ENCODE assay signal across 8 mouse cellular contexts in the genomic region with DNA sequence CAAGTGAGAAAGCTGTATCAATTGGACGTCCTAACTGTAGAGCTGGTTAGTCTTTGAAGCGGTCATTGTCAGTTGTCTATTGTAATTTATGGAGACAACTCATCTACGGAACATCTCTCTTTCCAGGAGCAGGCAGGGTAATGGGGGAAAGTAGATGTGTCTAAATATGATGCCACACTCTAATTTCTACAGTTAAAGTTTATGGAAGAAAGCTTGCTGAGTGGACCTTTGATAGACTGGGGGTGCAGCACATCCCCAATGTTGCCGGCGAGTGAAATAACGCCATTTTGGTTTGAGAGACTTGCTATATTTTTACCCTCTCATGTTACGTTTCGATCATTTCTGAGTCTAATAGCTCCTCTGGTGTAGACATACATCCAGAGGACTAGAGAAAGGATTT. TPM values are rescaled to one million over a fixed set of nuclear protein-coding genes. Genes with fewer than 3 reads are reported as not detected.
DNase-seq lines count a peak whose midpoint lies in the region; ATAC-seq lines count a peak whose summit lies in the region.

No protein-coding gene starts in this region.

- no peak for ATAC-seq in heart, embryonic 14.5 days (ENCODE audit: insufficient number of reproducible peaks, insufficient read depth, low FRiP score, low read depth)
- ATAC-seq in hindbrain, embryonic 14.5 days (ENCODE audit: low FRiP score): no peak
- 0 out of 2 replicates have a peak, but pooled peaks have one; percentile 0 for ATAC-seq in midbrain, embryonic 13.5 days

- no peaks in the 10 kb centered on the region for H3K9me3 ChIP-seq in heart, embryonic 14.5 days (ENCODE audit: control insufficient read depth, low read length)
- no peaks in the 10 kb centered on the region for H3K9me3 ChIP-seq in embryonic facial prominence, embryonic 10.5 days
- H3K9me3 ChIP-seq in hindbrain, embryonic 14.5 days (ENCODE audit: control insufficient read depth, low read length): no peaks in the 10 kb centered on the region
- H3K9me3 ChIP-seq in midbrain, embryonic 13.5 days: no peaks in the 10 kb centered on the region

- H3K9ac ChIP-seq in heart, embryonic 14.5 days (ENCODE audit: low read length): peak overlapping the region; percentile 95
- H3K9ac ChIP-seq in hindbrain, embryonic 14.5 days: peak overlapping the region; percentile 80
- H3K9ac ChIP-seq in midbrain, embryonic 13.5 days (replicated peaks): peak overlapping the region; percentile 84

- no peaks in the 10 kb centered on the region for H3K27me3 ChIP-seq in heart, embryonic 14.5 days (ENCODE audit: control insufficient read depth, insufficient read depth, low read length)
- peaks cover 36% of the 10 kb centered on the region for H3K27me3 ChIP-seq in embryonic facial prominence, embryonic 10.5 days (replicated peaks; ENCODE audit: low read depth, poor library complexity, severe bottlenecking)
- H3K27me3 ChIP-seq in hindbrain, embryonic 14.5 days (ENCODE audit: control insufficient read depth, insufficient read depth, low read length): 0 out of 2 replicates have a peak, but pooled peaks cover 4% of the 10 kb centered on the region
- H3K27me3 ChIP-seq in midbrain, embryonic 13.5 days: peaks cover 20% of the 10 kb centered on the region

- H3K4me1 ChIP-seq in heart, embryonic 14.5 days (ENCODE audit: control insufficient read depth in 2 of 2, insufficient read depth in 2 of 2, low read length in 2 of 2): peaks cover 4 to 24% of the 10 kb centered on the region in 2 experiments; a peak in 3 of 4 replicates
- peaks cover 65% of the 10 kb centered on the region for H3K4me1 ChIP-seq in embryonic facial prominence, embryonic 10.5 days
- peaks cover 19% of the 10 kb centered on the region for H3K4me1 ChIP-seq in hindbrain, embryonic 14.5 days (replicated peaks; ENCODE audit: control insufficient read depth, insufficient read depth, low read length)
- H3K4me1 ChIP-seq in midbrain, embryonic 13.5 days (replicated peaks): peaks cover 69% of the 10 kb centered on the region

- intact Hi-C loops in left cerebral cortex, postnatal 4 days (cut with DNase I): no loop called here

- H3K27ac ChIP-seq in heart, embryonic 14.5 days (replicated peaks in 1 of 2; ENCODE audit: control insufficient read depth in 1 of 2, insufficient read depth in 1 of 2, low read depth in 2 of 2, low read length in 2 of 2): peak overlapping the region; percentile 81 to 94
- peak overlapping the region; percentile 95 for H3K27ac ChIP-seq in embryonic facial prominence, embryonic 10.5 days (replicated peaks)
- H3K27ac ChIP-seq in hindbrain, embryonic 14.5 days: peak overlapping the region; percentile 88
- peak overlapping the region; percentile 88 for H3K27ac ChIP-seq in midbrain, embryonic 13.5 days

- 0% methylated on average over 8 of the region's 8 CpGs for WGBS in heart, embryonic 14.5 days
- 0% methylated on average over 8 of the region's 8 CpGs for WGBS in embryonic facial prominence, embryonic 10.5 days
- under 1% methylated on average over 8 of the region's 8 CpGs for WGBS in hindbrain, embryonic 14.5 days
- WGBS in midbrain, embryonic 13.5 days: under 1% methylated on average over 8 of the region's 8 CpGs

- H3K4me3 ChIP-seq in heart, embryonic 14.5 days (ENCODE audit: control insufficient read depth in 1 of 2, insufficient read depth in 1 of 2, low read depth in 1 of 2, low read length in 2 of 2): peak overlapping the region; percentile 82 to 97
- H3K4me3 ChIP-seq in embryonic facial prominence, embryonic 10.5 days: peak overlapping the region; percentile 85
- H3K4me3 ChIP-seq in hindbrain, embryonic 14.5 days (replicated peaks; ENCODE audit: low read length): peak overlapping the region; percentile 61
- H3K4me3 ChIP-seq in midbrain, embryonic 13.5 days (replicated peaks): peak overlapping the region; percentile 83

- no peaks in the 10 kb centered on the region for H3K36me3 ChIP-seq in heart, embryonic 14.5 days (ENCODE audit: control insufficient read depth, insufficient read depth, low read length)
- no peaks in the 10 kb centered on the region for H3K36me3 ChIP-seq in embryonic facial prominence, embryonic 10.5 days (replicated peaks)
- no peaks in the 10 kb centered on the region for H3K36me3 ChIP-seq in hindbrain, embryonic 14.5 days (replicated peaks; ENCODE audit: control insufficient read depth, insufficient read depth)
- no peaks in the 10 kb centered on the region for H3K36me3 ChIP-seq in midbrain, embryonic 13.5 days

- no peak for DNase-seq in heart, adult 9 months (ENCODE audit: low spot score in 2 of 2)
- DNase-seq in embryonic facial prominence, embryonic 10.5 days (ENCODE audit: low spot score): no peak
- peak; percentile 54 for DNase-seq in hindbrain, embryonic 14.5 days (ENCODE audit: low spot score)
- no peak for DNase-seq in thymus, adult 18-20 months
- no peak for DNase-seq in spleen, adult 12 weeks (ENCODE audit: low spot score)
- no peak for DNase-seq in left cerebral cortex, postnatal 4 days

- peak overlapping the region; percentile 96 for H3K4me2 ChIP-seq in heart, embryonic 14.5 days (ENCODE audit: low read length)
- H3K4me2 ChIP-seq in hindbrain, embryonic 14.5 days (replicated peaks): peak overlapping the region; percentile 60
- H3K4me2 ChIP-seq in midbrain, embryonic 13.5 days (replicated peaks): peak overlapping the region; percentile 82

RNA-seq across cellular contexts. Expression of gene Flrt2, which starts 2.5 kb away (rescaled TPM):
- polyA plus RNA-seq in heart, embryonic 14.5 days (2014; fragmentation: Nextera tagmentation; extraction: Ambion mirVana): 31.4 and 32.7 TPM in 2 replicates
- 28.5 and 35.2 TPM in 2 replicates for polyA plus RNA-seq in embryonic facial prominence, embryonic 10.5 days (2016; fragmentation: Nextera tagmentation; extraction: Ambion mirVana)
- 33.5 and 34.8 TPM in 2 replicates for polyA plus RNA-seq in hindbrain, embryonic 14.5 days (2014; fragmentation: Nextera tagmentation; extraction: Ambion mirVana)
- 17.1 and 22.7 TPM in 2 replicates for polyA plus RNA-seq in midbrain, embryonic 13.5 days (2015; fragmentation: Nextera tagmentation; extraction: Ambion mirVana)
- 10 to 100 TPM; 65.3 to 68.4 TPM for total RNA-seq in left cerebral cortex, postnatal 4 days (2021)
